Mouse (Mus musculus) kidney, adult 9 months (tissue): ENCODE data around the gene Tspan8.
"Not testable (repeated sequence)": the region's sequence is repeated elsewhere in the genome, so short reads cannot be mapped to it uniquely, and the experiment has no call there.

Experiments used
- DNase-seq: peaks from one replicate; pipeline ENCODE4 v3.0.0; 2022

The Tspan8 gene

GRCm38 (mm10) chr10:115816511-115816910 lies at the start of gene Tspan8:
Tspan8 (plus strand) TSS chr10:115816832.
- DNase-seq: no peak

GRCm38 (mm10) chr10:115770032-115770431 lies 46.6 kb upstream of the Tspan8 start:
- no peak for DNase-seq

- DNase-seq: no peak
Observed at GRCm38 (mm10) chr10:115774451-115774850, 42.2 kb upstream of the Tspan8 start.

GRCm38 (mm10) chr10:115775945-115776905 lies 40.4 kb upstream of the Tspan8 start:
- no peak for DNase-seq

- DNase-seq: peak; percentile 60
Observed at GRCm38 (mm10) chr10:115777366-115777765, 39.3 kb upstream of the Tspan8 start.

GRCm38 (mm10) chr10:115778624-115779023 lies 38.0 kb upstream of the Tspan8 start:
- peak; percentile 34 for DNase-seq

- peak; percentile 70 for DNase-seq
Observed at GRCm38 (mm10) chr10:115780239-115781016, 36.2 kb upstream of the Tspan8 start.

- DNase-seq: no peak
Observed at GRCm38 (mm10) chr10:115783232-115783631, 33.4 kb upstream of the Tspan8 start.

- no peak for DNase-seq
Observed at GRCm38 (mm10) chr10:115790788-115791187, 25.8 kb upstream of the Tspan8 start.

GRCm38 (mm10) chr10:115796072-115796788 lies 20.4 kb upstream of the Tspan8 start:
- DNase-seq: no peak

GRCm38 (mm10) chr10:115801464-115801863 lies 15.2 kb upstream of the Tspan8 start:
- DNase-seq: peak; percentile 44

- DNase-seq: not testable (repeated sequence)
Observed at GRCm38 (mm10) chr10:115803013-115803412, 13.6 kb upstream of the Tspan8 start.

- DNase-seq: no peak
Observed at GRCm38 (mm10) chr10:115803765-115804164, 12.9 kb upstream of the Tspan8 start.

- no peak for DNase-seq
Observed at GRCm38 (mm10) chr10:115805987-115806386, 10.6 kb upstream of the Tspan8 start.

GRCm38 (mm10) chr10:115809169-115809568 lies 7.5 kb upstream of the Tspan8 start:
- peak; percentile 92 for DNase-seq

GRCm38 (mm10) chr10:115811519-115811918 lies 5.1 kb upstream of the Tspan8 start:
- no peak for DNase-seq

GRCm38 (mm10) chr10:115814878-115815277 lies 1.8 kb upstream of the Tspan8 start:
- DNase-seq: no peak

GRCm38 (mm10) chr10:115817056-115817724 lies 558 bp downstream of the Tspan8 start:
- DNase-seq: no peak

- DNase-seq: no peak
Observed at GRCm38 (mm10) chr10:115825289-115825688, 8.7 kb downstream of the Tspan8 start.

- DNase-seq: no peak
Observed at GRCm38 (mm10) chr10:115828872-115829271, 12.2 kb downstream of the Tspan8 start.

GRCm38 (mm10) chr10:115829696-115830095 lies 13.1 kb downstream of the Tspan8 start:
- DNase-seq: no peak

- DNase-seq: no peak
Observed at GRCm38 (mm10) chr10:115830726-115831125, 14.1 kb downstream of the Tspan8 start.
